Mouse (Mus musculus) stomach, postnatal 0 days (tissue): ENCODE measurements at regions not wholly inside any gene's neighbourhood (a gene's known extent, or its start where the extent isn't known, plus 50 kb on each side); places are given as distances from the start of the nearest gene placed in this dataset.

Experiments
- CTCF ChIP-seq: IDR thresholded peaks from 2 replicates; pipeline ENCODE4 v1.5.1; 2016; ENCODE audit warnings: antibody characterized with exemption, low read depth, mild to moderate bottlenecking, moderate library complexity
- EP300 ChIP-seq: optimal IDR thresholded peaks from 2 replicates; pipeline ENCODE3; 2016; ENCODE audit warnings: antibody characterized with exemption

DNA sequence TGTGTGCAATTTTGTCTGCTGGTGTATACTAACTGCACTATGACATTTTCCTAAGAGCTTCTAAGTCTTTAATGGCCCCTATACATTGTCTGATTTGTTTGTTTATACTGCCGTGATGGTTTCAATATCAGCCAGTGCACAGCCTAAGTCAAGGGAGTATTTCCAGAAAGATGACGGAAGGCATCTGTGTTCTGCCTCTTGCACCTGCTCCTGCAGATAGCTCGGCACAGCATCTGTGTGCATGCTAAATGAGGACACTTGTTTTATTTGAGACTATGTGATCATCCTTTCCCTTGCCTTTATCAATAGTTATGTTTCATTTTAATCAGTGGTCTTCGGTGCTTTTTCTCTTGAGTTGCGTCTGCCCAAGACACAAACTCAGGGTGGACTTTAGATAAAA lies 64.6 kb upstream of the Phactr1 start:
- TF ChIP-seq CTCF (no peak), EP300 (no peak)
